Mouse (Mus musculus) kidney, adult 10 weeks (tissue): ENCODE measurements around the gene Uba52. TPM values are rescaled to one million over a fixed set of nuclear protein-coding genes. Genes with fewer than 3 reads are reported as not detected.

Experiments used
- polyA plus RNA-seq: library from polyadenylated mRNA; stranded (reverse); fragments of 350-450 nt; fragmentation: Illumina TruSeq; extraction: RNeasy Lipid Tissue Mini Kit (QIAGEN cat#74804); gene quantifications from one replicate; pipeline ENCODE4 v1.2.3, GENCODE M21; 2014; ENCODE audit warnings: low read depth, low replicate concordance

Uba52 gene
- polyA plus RNA-seq: 2.4 TPM

GRCm38 (mm10) chr8:70510228-70510915 lies at the start of gene Uba52:
Gene Uba52 (minus strand): TSS chr8:70510801.

GRCm38 (mm10) chr8:70539077-70539813 lies 28.6 kb upstream of the Uba52 start, which contains the start of gene Ell:
Gene Ell (plus strand): TSS chr8:70539457.

GRCm38 (mm10) chr8:70527512-70528181 lies 17.0 kb upstream of the Uba52 start, which contains the start of the genes Fkbp8 and Kxd1:
Gene Fkbp8 (plus strand): TSS chr8:70527724.
Gene Kxd1 (minus strand): TSS chr8:70527956.

GRCm38 (mm10) chr8:70506328-70507026 lies 4.1 kb downstream of the Uba52 start, which contains the start of gene Rex1bd:
Gene Rex1bd (minus strand): TSS chr8:70506752.

GRCm38 (mm10) chr8:70492664-70493640 lies 17.6 kb downstream of the Uba52 start, which contains the start of gene Crlf1:
Gene Crlf1 (plus strand): TSS chr8:70493158.

DNA sequence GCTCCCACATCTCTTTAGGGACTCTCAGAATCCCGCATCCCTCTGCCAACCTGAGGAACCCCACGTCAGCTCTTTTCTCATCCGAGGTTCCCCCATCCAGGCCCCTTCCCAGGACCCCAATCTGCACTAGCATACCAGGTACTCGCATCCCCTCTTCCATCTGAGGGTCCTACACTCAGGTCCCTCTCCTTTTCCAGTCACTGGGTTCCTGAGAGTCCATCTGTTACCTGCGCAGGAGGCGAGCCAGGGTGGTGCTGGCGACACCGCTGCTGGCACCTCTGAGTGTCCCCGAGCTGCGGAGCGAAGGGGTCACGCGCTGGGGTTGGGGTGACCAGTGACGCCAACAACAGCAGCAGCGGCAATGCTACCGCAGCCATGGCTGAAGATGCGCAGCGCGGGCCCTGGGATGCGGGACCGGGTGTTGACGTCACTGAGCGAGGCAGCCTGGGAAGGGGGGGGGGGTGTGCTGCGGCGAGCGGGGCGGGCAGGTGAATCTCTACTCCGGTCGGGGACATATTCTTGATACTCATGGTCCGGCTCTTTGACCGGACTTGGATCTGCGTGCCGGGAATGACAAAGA lies 23.6 kb downstream of the Uba52 start, which contains the start of gene Tmem59l:
Gene Tmem59l (minus strand): TSS at position 418 of the 580 bp plus-strand sequence.

DNA sequence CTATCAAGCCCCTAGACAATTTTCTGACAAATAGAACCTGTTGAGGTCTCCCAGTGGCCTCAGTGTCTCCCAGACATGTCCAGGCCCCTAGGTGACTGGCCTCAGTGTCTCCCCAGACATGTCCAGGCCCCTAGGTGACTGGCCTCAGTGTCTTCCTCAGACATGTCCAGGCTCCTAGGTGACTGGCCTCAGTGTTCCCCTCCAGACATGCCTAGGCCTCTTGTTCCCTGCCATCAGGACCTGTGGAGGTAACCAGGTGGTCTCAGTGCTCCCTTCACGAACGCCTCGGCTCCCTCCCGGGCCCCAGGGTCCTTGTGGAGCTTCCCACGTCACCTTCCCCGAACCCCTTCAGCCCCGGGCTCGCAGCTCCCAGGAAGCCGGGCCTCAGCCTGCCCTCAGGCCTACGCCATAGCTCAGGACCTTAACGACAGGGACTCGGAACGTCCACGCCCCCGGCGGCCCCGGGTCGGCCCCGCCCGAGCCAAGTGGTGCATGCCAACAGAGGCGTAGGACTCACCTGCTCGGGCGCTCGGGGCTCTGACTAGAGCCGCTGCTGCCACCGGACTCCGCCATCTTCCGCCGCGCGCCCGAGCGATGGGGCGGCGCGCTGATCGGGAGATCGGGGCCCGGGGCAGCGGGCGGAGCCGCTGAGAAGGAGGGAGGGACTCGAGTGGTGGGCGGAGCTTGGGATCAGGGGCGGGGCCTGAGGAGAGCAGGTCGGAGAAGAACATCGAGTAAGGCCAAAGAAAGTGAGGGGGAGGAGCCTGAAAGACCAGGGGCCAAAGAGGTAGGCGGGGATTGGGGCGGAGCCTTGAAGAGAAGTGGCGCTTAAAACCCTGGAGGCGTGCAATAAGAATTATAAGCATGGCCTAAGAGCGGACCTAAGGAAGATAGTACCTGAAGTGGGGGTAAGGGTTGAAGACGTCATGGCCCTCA lies 34.0 kb downstream of the Uba52 start, which contains the start of gene Klhl26:
Gene Klhl26 (minus strand): TSS at position 636 of the 936 bp plus-strand sequence.

Other genes starting within 250 kb of the Uba52 start
- not detected for gene Homer3, start 228.0 kb downstream of the Uba52 start, polyA plus RNA-seq
- gene Ddx49, start 208.3 kb downstream of the Uba52 start, polyA plus RNA-seq: 2.9 TPM
- gene Cope, start 208.3 kb downstream of the Uba52 start, polyA plus RNA-seq: 0.65 TPM
- gene Cers1, start 195.0 kb downstream of the Uba52 start, polyA plus RNA-seq: not detected
- gene Gdf1, start 181.0 kb downstream of the Uba52 start, polyA plus RNA-seq: not detected
- gene Upf1, start 157.5 kb downstream of the Uba52 start, polyA plus RNA-seq: 1.9 TPM
- gene Comp, start 137.2 kb downstream of the Uba52 start, polyA plus RNA-seq: not detected
- gene Crtc1, start 71.2 kb downstream of the Uba52 start, polyA plus RNA-seq: 0.93 TPM
- gene Klhl26, start 33.8 kb downstream of the Uba52 start, polyA plus RNA-seq: 2.1 TPM
- not detected for gene Tmem59l, start 23.4 kb downstream of the Uba52 start, polyA plus RNA-seq
- not detected for gene Crlf1, start 17.6 kb downstream of the Uba52 start, polyA plus RNA-seq
- 0.77 TPM for gene Rex1bd, start 4.0 kb downstream of the Uba52 start, polyA plus RNA-seq
- gene Fkbp8, start 16.9 kb upstream of the Uba52 start, polyA plus RNA-seq: 2.8 TPM
- 9.4 TPM for gene Kxd1, start 17.2 kb upstream of the Uba52 start, polyA plus RNA-seq
- 0.32 TPM for gene Ell, start 28.7 kb upstream of the Uba52 start, polyA plus RNA-seq
- gene Isyna1, start 83.6 kb upstream of the Uba52 start, polyA plus RNA-seq: not detected
- gene Ssbp4, start 98.1 kb upstream of the Uba52 start, polyA plus RNA-seq: not detected
- not detected for gene Lrrc25, start 105.4 kb upstream of the Uba52 start, polyA plus RNA-seq
- gene Gdf15, start 121.7 kb upstream of the Uba52 start, polyA plus RNA-seq: not detected
- 45.6 TPM for gene Pgpep1, start 149.6 kb upstream of the Uba52 start, polyA plus RNA-seq
- not detected for gene Lsm4, start 162.4 kb upstream of the Uba52 start, polyA plus RNA-seq
- 16.3 TPM for gene Jund, start 188.1 kb upstream of the Uba52 start, polyA plus RNA-seq
- gene Iqcn, start 192.7 kb upstream of the Uba52 start, polyA plus RNA-seq: not detected
- gene Gm3336, start 207.7 kb upstream of the Uba52 start, polyA plus RNA-seq: not detected
- 1.3 TPM for gene Pde4c, start 212.9 kb upstream of the Uba52 start, polyA plus RNA-seq
- 2.5 TPM for gene Rab3a, start 243.9 kb upstream of the Uba52 start, polyA plus RNA-seq